Mouse (Mus musculus) ES-Bruce4 (cell line): Measurements from ENCODE around the gene Atp8a2. TPM values are rescaled to one million over a fixed set of nuclear protein-coding genes. Genes with fewer than 3 reads are reported as not detected.

Experiments
- H3K27ac ChIP-seq: 2 replicates; pipeline ENCODE4 v1.5.1; 2012; ENCODE audit warnings: low read length, inconsistent platforms; ENCODE audit not compliant: insufficient read depth
- H3K27me3 ChIP-seq: 2 replicates; pipeline ENCODE4 v1.6.1; 2012; ENCODE audit warnings: mild to moderate bottlenecking, low read length, inconsistent platforms; ENCODE audit not compliant: control insufficient read depth, poor library complexity, insufficient read depth, severe bottlenecking
- H3K36me3 ChIP-seq: 2 replicates; pipeline ENCODE4 v1.6.1; 2012; ENCODE audit warnings: inconsistent platforms, mild to moderate bottlenecking, low read length, moderate library complexity; ENCODE audit not compliant: control insufficient read depth, poor library complexity, insufficient read depth, severe bottlenecking
- H3K4me1 ChIP-seq: one replicate; pipeline ENCODE4 v1.8.1; 2011; ENCODE audit warnings: low read length; ENCODE audit not compliant: control insufficient read depth, insufficient read depth
- H3K4me3 ChIP-seq: 2 replicates; pipeline ENCODE4 v1.5.1; 2011; ENCODE audit warnings: low read depth, mild to moderate bottlenecking, low read length
- H3K9ac ChIP-seq: 2 replicates; pipeline ENCODE4 v1.6.1; 2012; ENCODE audit warnings: low read depth, mild to moderate bottlenecking, inconsistent platforms; ENCODE audit not compliant: poor library complexity, severe bottlenecking
- H3K9me3 ChIP-seq: replicated peaks from 2 replicates; pipeline ENCODE4 v1.6.1; 2012; ENCODE audit warnings: mild to moderate bottlenecking, low read length, inconsistent platforms; ENCODE audit not compliant: control insufficient read depth, poor library complexity, insufficient read depth, severe bottlenecking
- CTCF ChIP-seq: IDR thresholded peaks from one replicate; pipeline ENCODE4 v1.8.1; 2011; ENCODE audit warnings: low read depth, low read length
- EP300 ChIP-seq: IDR thresholded peaks from 2 replicates; pipeline ENCODE4 v1.6.1; 2011; ENCODE audit warnings: low read depth, low read length; ENCODE audit not compliant: insufficient read depth
- POLR2A ChIP-seq: IDR thresholded peaks from one replicate; pipeline ENCODE4 v1.8.1; 2011; ENCODE audit warnings: low read length; ENCODE audit not compliant: insufficient read depth
- polyA plus RNA-seq: library from polyadenylated mRNA; stranded (reverse); fragments of >200 nt; gene quantifications from 2 replicates; pipeline ENCODE4 v1.2.4, GENCODE M21; 2011; ENCODE audit warnings: low read depth; ENCODE audit not compliant: missing spikeins, insufficient read depth, insufficient read length

Gene Atp8a2
- polyA plus RNA-seq, 1 experiment: 1.1 TPM

DNA sequence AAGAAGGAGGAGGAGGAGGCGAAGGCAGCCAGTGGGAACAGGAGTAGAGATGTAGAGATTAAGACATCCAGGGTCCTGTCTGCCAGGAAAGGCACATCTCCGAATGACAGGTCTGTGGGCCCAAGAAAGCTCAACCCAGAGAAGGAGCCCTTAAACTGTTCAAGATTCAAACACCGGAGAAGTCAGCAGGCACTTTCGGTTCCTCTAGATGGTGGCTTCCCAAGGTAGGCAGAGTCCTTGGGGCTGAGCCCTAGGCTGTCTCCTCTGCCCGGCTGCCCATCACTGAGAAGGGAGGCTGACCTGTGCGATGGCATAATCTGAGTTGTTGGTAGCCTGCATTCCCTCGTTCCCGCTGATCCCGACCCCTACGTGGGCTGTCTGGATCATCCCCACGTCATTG lies 337.1 kb downstream of the Atp8a2 start:
- Histone ChIP-seq H3K9me3 (no peaks in the 10 kb centered on the region), H3K4me3 (no peak overlapping the region), H3K9ac (no peak overlapping the region), H3K27ac (no peak overlapping the region), H3K4me1 (no peaks in the 10 kb centered on the region), H3K36me3 (no peaks in the 10 kb centered on the region), H3K27me3 (no peaks in the 10 kb centered on the region)
- no peak for TF ChIP-seq EP300
- TF ChIP-seq POLR2A: no peak
- no peak for TF ChIP-seq CTCF

DNA sequence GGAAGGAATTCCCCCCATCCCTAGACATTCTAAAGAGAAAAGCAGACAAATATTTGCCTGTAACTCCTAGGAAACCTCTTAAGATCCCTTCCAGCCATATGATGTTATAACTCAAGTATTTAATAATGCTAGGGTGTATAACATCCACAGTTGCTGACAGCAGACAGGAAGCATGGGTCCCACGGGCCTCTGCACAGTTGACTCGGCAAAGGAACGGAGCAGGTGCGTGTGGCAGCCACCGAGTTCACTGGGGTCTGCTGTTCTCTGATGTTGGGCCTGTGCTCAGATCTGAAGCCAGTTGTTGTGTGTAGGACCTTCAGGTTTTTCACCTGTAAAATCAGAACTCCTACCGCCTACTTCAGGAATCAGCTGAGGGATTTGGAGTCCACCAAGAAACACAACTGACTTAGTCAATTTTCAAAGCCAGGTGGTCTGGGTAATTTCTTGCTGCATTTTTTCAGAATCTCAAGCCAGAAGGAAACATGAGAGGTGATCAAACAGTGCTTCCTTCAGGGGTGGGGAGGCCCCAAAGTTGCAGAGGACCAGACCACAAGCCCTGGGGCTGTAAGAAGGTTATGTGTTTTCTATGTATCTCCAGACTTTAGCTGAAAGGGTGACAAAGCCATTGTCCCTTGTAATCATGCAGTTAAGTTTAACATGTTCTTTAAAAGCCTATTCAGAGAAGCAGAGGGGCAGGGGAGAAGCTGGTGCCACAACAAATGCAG lies 338.3 kb downstream of the Atp8a2 start:
- TF ChIP-seq POLR2A: no peak
- no peak for TF ChIP-seq CTCF
- TF ChIP-seq EP300: no peak
- H3K27ac ChIP-seq: no peak overlapping the region
- no peak overlapping the region for H3K4me3 ChIP-seq
- H3K9me3 ChIP-seq: no peaks in the 10 kb centered on the region
- no peaks in the 10 kb centered on the region for H3K27me3 ChIP-seq
- H3K36me3 ChIP-seq: no peaks in the 10 kb centered on the region
- H3K9ac ChIP-seq: no peak overlapping the region
- no peaks in the 10 kb centered on the region for H3K4me1 ChIP-seq

DNA sequence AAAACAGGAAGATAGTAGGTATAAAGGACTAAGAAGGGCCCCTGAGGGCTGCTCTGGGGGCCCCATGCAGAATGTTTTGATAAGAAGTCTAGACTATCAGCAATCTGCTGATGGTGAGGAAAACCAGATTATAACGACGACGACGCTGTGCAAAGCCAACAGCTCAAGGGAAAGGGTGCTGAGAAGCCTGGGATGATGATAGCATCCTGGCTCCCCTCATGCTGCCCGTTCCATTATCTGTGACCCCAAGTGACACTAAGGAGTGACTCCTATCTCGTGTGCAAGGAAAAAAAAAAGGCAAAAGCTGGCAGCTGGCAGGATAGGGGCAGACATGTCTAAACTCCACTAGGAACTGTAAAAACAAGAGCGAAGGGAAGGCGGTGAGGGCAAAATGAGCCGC lies 343.8 kb downstream of the Atp8a2 start:
- no peaks in the 10 kb centered on the region for H3K27me3 ChIP-seq
- no peaks in the 10 kb centered on the region for H3K4me1 ChIP-seq
- H3K9ac ChIP-seq: no peak overlapping the region
- no peak for TF ChIP-seq CTCF
- TF ChIP-seq POLR2A: no peak
- no peak for TF ChIP-seq EP300
- H3K27ac ChIP-seq: no peak overlapping the region
- H3K9me3 ChIP-seq: 0 out of 2 replicates have a peak, but pooled peaks cover 2% of the 10 kb centered on the region
- H3K4me3 ChIP-seq: no peak overlapping the region
- H3K36me3 ChIP-seq: no peaks in the 10 kb centered on the region

DNA sequence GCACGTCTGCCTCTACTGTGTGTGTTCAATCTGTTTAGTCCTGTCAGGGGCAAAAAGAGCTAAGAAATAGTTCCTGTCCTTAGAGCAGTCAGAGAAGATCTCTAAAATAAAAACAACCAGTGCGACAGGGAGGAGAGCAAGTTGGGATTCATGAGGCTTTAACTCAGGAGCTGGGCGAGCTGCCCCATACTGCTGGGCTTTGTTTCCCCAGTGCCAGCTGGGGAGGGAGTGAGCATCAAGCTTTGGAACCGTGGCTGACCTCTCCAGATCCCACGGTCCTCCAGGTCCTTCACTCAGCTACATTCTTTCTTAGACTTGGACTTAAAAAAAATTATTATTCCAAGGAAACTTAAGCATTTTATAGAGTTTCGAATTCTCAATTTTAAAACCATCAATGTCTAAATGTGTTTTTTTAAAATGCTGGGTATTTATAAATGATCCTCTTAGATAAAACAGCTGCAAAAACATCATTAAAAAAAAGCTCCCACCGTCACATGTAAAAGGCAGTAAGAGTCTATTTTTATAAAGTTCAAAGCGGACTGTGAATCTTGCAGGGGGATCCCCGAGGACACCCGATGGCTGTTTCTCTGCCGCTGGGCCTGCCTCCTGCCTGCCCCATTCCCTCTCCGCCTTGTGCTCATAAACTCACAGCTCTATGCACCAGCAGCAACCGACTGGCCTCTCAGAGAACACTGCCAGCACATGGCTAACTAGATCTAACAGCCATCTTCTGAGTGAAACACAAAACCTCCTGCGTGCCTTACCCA lies 350.2 kb downstream of the Atp8a2 start:
- 0 out of 2 replicates have a peak, but pooled peaks cover 2% of the 10 kb centered on the region for H3K9me3 ChIP-seq
- no peaks in the 10 kb centered on the region for H3K4me1 ChIP-seq
- H3K27me3 ChIP-seq: no peaks in the 10 kb centered on the region
- no peaks in the 10 kb centered on the region for H3K36me3 ChIP-seq
- no peak for TF ChIP-seq EP300
- no peak for TF ChIP-seq CTCF
- TF ChIP-seq POLR2A: no peak
- H3K4me3 ChIP-seq: no peak overlapping the region
- H3K27ac ChIP-seq: no peak overlapping the region
- no peak overlapping the region for H3K9ac ChIP-seq

DNA sequence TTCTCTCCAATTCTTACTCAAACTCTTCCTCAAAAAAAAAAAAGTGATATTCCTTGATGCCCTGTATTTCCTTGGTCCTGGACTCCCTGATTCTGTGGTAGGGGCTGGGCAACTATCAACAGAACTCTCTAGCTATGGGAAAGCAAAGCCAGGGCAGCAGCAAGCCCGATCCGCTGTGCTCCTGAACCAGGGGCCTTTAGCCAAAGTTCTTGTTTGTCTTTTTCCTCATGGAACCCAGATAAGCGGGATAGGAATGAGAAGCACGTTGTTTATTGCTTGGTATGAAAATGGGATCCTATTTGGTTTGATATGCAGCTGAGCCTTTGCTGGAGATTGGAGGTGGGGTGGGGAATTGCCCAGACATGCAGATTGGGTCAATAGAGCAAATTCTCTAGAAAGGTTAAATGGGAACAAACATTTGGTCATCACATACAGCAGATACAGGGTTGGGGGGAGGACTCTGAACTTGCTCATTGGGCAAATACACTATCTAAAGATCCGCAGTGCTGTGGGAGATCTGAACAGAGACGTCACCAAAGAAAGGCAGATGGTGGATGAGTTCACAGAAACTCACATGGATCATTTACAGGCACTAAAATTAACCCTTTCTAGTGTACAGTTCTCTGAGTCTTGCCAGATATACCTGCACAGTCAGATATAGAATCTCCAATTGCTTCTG lies 353.6 kb downstream of the Atp8a2 start:
- H3K27ac ChIP-seq: no peak overlapping the region
- no peaks in the 10 kb centered on the region for H3K4me1 ChIP-seq
- H3K4me3 ChIP-seq: no peak overlapping the region
- no peaks in the 10 kb centered on the region for H3K36me3 ChIP-seq
- H3K9me3 ChIP-seq: no peaks in the 10 kb centered on the region
- no peaks in the 10 kb centered on the region for H3K27me3 ChIP-seq
- TF ChIP-seq CTCF (no peak), EP300 (no peak), POLR2A (no peak)
- no peak overlapping the region for H3K9ac ChIP-seq
